Mouse (Mus musculus) right cerebral cortex, postnatal 25 days (tissue): ENCODE results near the gene Rpl7a.
"Not testable (repeated sequence)": the region's sequence is repeated elsewhere in the genome, so short reads cannot be mapped to it uniquely, and the experiment has no call there.

ENCODE experiments used
- DNase-seq: peaks from one replicate; pipeline ENCODE4 v3.0.0; 2022

Rpl7a gene

DNA sequence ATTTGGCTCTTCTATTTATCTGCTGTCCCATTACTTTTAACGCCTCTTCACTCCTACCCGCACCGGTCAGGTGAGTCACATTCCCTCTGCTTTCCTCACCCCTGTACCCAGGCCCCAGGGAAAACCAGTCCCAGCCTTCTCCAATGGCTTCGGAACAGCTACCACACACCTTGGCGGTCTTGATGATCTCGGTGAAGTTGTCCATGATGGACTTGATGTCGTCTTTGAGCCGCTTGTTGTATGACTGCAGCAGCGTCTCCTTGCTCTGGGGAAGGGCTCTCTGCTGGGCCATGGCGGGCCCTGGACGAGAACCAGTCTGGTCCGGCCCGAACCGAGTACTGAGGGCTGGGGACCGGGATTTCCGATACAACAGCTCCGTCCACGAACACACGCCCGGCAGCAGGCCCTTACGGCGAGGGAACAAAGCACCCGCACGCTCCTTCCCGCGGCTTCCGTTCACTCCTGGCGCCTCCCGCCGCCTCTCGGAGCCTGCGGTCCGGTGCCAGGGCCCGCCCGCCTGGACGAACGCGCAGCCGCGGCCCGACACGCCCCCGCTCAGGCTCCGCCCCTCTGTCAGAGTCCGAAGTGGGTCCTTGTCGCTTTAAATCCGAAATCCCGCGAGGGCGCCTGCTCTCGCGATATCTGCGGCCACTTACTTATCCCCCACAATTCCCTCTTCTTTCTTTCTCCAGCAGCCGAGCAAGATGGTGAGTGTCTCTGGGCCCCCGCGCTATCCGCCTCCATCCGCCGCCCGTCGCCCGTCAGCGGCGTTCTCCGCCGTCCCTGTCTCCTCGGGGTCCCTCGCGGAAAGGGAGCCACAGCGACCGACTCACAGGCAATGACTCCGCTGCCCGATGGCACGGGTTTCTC, at the start of gene Rpl7a, which contains the start of gene Med22:
Rpl7a (plus strand) TSS at position 641 of the 870 bp plus-strand sequence.
Med22 (minus strand) TSS at position 554 of the 870 bp plus-strand sequence.
- DNase-seq: peak; percentile 99

GRCm38 (mm10) chr2:26862856-26863255, 47.7 kb upstream of the Rpl7a start:
- DNase-seq: no peak

DNA sequence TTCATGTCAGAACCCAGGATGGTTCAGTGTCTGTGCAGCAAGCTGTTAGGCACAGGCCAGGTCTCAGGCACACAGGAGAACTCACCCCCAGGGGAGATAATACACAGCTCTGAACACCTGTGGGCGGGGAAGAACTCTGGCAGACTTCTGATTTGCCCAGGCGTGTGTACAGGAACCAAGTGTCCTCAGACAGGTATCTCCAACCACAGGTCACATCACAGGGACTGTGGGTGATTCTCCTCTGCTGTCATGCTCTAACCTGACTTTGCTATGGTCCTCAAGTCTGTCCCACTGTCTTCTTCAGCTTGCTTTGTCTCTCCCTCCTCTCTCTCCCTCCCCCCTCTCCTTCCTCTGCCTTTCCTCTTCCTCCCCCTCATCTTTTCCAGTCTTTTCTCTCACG, 45.7 kb upstream of the Rpl7a start, which contains the start of gene Abo:
Abo (minus strand) TSS at position 101 of the 400 bp plus-strand sequence.
- no peak for DNase-seq

GRCm38 (mm10) chr2:26870666-26871065, 39.9 kb upstream of the Rpl7a start:
- no peak for DNase-seq

DNA sequence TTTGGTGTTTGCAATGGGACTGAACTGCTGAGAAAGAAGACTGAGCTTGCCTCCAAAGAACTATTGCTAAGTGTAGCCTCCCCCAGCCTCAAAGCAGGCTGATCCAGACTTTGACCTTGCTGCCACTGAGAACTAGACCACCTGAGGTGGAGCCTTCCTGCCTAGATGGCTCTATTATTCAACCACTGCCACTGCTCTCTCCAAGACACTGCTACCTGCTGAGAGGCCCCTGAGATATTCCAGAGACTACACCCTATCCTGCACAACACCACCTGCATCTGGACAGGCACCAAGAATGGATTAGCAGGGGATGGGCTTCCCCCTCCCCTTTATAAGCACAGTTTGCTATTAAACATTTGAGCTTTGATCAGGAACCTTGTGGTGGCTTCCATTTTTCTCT, 32.0 kb upstream of the Rpl7a start:
- DNase-seq: no peak

GRCm38 (mm10) chr2:26885541-26885940, 25.0 kb upstream of the Rpl7a start:
- not testable (repeated sequence) for DNase-seq

GRCm38 (mm10) chr2:26886170-26886569, 24.4 kb upstream of the Rpl7a start:
- not testable (repeated sequence) for DNase-seq

DNA sequence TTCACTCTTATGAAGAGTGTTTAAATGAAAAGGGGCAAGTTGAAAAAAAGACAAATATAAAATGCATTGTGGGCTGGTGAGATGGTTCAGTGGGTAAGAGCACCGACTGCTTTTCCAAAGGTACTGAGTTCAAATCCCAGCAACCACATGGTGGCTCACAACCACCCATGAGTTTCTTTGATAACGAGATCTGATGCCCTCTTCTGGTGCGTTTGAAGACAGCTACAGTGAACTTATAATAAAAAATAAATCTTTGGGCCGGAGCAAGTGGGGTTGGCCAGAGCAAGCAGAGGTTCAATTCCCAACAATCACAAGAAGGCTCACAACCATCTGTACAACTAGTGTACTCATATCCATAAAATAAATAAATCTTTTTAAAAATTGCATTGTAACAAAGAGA, 14.7 kb upstream of the Rpl7a start:
- DNase-seq: no peak

GRCm38 (mm10) chr2:26900731-26901130, 9.8 kb upstream of the Rpl7a start:
- DNase-seq: no peak

- DNase-seq: no peak
Observed at GRCm38 (mm10) chr2:26901834-26902400, 8.6 kb upstream of the Rpl7a start.

GRCm38 (mm10) chr2:26902467-26903220, 7.9 kb upstream of the Rpl7a start, which contains the start of gene Surf6:
TSS of gene Surf6 (minus strand) at chr2:26902879.
- DNase-seq: peak; percentile 96

DNA sequence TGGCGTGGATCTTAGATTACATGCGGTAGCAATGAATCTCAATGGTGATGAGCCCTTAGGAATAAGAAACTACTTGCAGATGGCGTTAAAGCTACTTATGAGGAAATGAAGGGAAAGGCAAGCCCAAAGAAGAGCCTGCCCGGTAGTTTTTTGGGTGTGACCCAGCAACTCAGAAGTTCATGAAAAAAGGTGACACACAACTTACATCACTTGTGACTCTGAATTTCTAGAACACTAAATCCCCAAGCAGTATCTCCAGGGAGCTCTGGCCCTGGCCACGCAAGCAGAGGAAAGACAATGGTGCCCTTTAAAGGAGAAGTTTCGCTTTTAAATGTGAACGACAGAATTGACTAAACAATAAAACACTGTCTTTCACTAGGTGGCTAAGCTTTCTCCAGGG, 7.3 kb upstream of the Rpl7a start:
- no peak for DNase-seq

DNA sequence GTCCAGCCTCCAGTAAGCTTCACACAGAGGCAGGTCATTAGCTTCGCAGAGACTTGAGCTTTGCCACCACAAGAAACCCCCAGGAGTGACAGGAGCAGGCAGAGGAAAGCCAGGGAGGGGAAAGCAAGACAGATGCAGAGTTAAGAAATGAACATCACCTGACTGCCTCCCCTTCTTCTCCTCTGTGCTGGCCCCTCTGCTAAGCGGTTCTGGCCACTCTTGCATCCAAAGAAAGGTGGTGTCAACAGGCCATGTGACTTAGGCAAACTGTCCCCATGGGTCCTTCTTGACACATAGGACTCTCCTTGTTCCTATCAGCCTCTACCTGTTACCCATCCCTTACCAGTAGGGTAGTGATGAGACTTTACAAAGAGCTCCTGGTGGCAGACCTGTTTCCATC, 4.6 kb upstream of the Rpl7a start:
- DNase-seq: no peak

DNA sequence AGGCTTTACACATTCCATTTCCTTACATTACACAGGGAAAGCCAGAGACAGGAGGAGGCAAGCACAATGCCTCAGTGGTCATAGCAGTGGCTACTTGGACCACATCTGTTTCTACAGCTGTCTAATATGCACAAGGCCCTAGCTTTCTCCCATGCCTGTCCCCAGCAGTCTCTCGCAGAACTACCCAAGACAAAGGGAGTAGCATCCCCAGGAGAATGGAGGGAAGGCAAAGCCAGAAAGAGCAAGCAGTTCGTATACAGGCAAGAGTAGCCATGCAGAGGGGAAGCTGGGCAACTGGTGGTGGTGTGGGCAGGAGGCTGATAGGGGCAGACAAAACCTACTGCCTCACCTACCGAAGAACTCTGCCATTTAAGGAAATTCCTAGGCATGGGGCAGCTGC, 4.1 kb upstream of the Rpl7a start:
- DNase-seq: no peak

DNA sequence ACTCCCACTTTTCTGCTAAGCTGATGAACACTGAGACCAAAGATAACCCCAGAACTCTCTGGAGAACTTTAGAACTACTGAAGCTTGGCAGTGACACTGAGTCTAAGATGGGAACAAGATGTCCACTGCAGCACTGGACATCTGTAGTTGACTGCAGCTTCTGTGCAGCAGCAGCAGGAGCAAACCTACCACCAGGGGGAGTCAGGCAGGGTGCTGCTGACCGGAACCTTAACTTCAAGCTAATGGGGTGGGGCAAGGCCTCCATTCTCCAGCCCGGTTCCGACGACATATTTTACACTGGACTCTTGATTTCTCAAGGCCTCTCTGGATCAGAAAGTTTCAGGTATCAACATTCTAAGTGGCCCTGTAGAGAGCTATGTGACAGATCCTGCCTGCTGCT, 3.5 kb upstream of the Rpl7a start:
- DNase-seq: no peak

DNA sequence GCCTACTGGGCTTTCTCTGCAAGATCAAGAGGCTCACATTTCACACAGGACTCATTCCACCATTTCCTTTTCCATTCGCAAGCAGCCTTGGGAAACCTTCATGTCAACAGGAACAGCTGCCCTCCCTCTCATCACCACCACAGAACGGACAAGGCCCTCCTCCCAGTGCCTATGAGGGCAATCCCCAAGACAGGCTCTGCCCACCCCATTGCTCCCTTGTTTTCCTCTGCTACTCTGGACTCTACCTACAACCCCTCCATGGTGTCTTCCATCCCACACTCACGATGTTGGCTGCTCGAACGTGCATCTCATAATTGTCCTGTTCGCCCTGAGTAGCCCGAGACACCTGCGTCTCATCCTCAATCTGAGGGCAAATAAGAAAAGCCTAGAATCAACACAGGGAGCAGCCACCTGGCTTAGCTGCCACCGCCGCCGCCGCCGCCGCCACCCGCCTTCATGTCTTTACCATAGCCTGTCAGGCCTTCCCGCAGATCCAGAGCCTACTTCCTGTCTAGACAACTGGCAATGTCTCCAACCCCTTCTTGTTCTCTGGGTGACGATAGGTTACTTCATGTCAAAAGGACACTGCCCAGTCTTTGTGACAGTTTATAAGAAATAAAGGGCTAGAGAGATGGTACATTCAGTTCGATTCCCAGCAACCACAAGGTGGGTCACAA, 1.7 kb upstream of the Rpl7a start:
- no peak for DNase-seq

DNA sequence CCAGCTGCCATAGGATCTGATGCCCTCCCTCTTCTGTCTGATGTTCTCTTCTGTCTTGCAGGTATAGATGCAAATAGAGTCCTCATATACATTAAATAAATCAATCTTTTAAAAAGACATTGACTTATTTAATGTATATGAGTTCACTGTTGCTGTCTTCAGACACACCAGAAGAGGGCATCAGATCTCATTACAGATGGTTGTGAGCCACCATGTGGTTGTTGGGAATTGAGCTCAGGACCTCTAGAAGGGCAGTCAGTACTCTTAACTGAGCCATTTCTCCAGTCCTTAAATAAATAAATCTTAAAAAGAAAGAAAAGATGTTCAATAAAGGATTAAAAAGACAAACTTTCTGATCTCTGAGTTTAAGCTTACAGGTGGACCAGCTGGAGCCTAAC, 1.2 kb upstream of the Rpl7a start:
- no peak for DNase-seq

GRCm38 (mm10) chr2:26910994-26911765, 616 bp downstream of the Rpl7a start:
- no peak for DNase-seq

- DNase-seq: no peak
Observed at GRCm38 (mm10) chr2:26912253-26912770, 1.7 kb downstream of the Rpl7a start.

GRCm38 (mm10) chr2:26913416-26914147, 3.0 kb downstream of the Rpl7a start:
- no peak for DNase-seq
